Mouse (Mus musculus) c-Kit-negative CD71-positive TER-119-positive erythroid progenitor cells, embryonic 14.5 days (primary cell): Measurements from ENCODE around the gene Cnot6l.

Source experiments
- DNase-seq: peaks from one replicate; pipeline ENCODE4 v3.0.0-alpha.2; 2013; ENCODE audit warnings: low read depth, low spot score

Gene Cnot6l

GRCm38 (mm10) chr5:96164021-96164411, at the start of gene Cnot6l:
TSS of gene Cnot6l (minus strand) at chr5:96164171.
- no peak for DNase-seq

- DNase-seq, result peak; percentile 84
Observed at GRCm38 (mm10) chr5:96209916-96210583, 46.1 kb upstream of the Cnot6l start.

GRCm38 (mm10) chr5:96209459-96209858, 45.5 kb upstream of the Cnot6l start, which contains the start of gene Mrpl1:
TSS of gene Mrpl1 (plus strand) at chr5:96209493.
- peak; percentile 29 for DNase-seq

- no peak for DNase-seq
Observed at GRCm38 (mm10) chr5:96208543-96208942, 44.6 kb upstream of the Cnot6l start.

- no peak for DNase-seq
Observed at GRCm38 (mm10) chr5:96207531-96207930, 43.6 kb upstream of the Cnot6l start.

- DNase-seq, result no peak
Observed at GRCm38 (mm10) chr5:96206897-96207296, 42.9 kb upstream of the Cnot6l start.

- DNase-seq, result no peak
Observed at GRCm38 (mm10) chr5:96201462-96202154, 37.6 kb upstream of the Cnot6l start.

GRCm38 (mm10) chr5:96200269-96200668, 36.3 kb upstream of the Cnot6l start:
- no peak for DNase-seq

- DNase-seq, result no peak
Observed at GRCm38 (mm10) chr5:96198271-96198670, 34.3 kb upstream of the Cnot6l start.

- no peak for DNase-seq
Observed at GRCm38 (mm10) chr5:96196547-96197052, 32.6 kb upstream of the Cnot6l start.

- no peak for DNase-seq
Observed at GRCm38 (mm10) chr5:96191251-96191650, 27.3 kb upstream of the Cnot6l start.

- no peak for DNase-seq
Observed at GRCm38 (mm10) chr5:96189761-96190160, 25.8 kb upstream of the Cnot6l start.

- DNase-seq, result no peak
Observed at GRCm38 (mm10) chr5:96183987-96184386, 20.0 kb upstream of the Cnot6l start.

- DNase-seq, result no peak
Observed at GRCm38 (mm10) chr5:96183211-96183610, 19.2 kb upstream of the Cnot6l start.

GRCm38 (mm10) chr5:96176879-96177358, 12.9 kb upstream of the Cnot6l start:
- no peak for DNase-seq

GRCm38 (mm10) chr5:96176121-96176520, 12.2 kb upstream of the Cnot6l start:
- DNase-seq, result no peak

GRCm38 (mm10) chr5:96171765-96172164, 7.8 kb upstream of the Cnot6l start:
- DNase-seq, result no peak

GRCm38 (mm10) chr5:96170443-96170842, 6.5 kb upstream of the Cnot6l start:
- no peak for DNase-seq

GRCm38 (mm10) chr5:96166761-96167160, 2.8 kb upstream of the Cnot6l start:
- no peak for DNase-seq

- no peak for DNase-seq
Observed at GRCm38 (mm10) chr5:96163396-96164020, 463 bp downstream of the Cnot6l start.

- peak; percentile 72 for DNase-seq
Observed at GRCm38 (mm10) chr5:96162399-96163331, 1.3 kb downstream of the Cnot6l start.
